Mouse (Mus musculus): ENCODE measurements around the gene Rpl18.

DNA sequence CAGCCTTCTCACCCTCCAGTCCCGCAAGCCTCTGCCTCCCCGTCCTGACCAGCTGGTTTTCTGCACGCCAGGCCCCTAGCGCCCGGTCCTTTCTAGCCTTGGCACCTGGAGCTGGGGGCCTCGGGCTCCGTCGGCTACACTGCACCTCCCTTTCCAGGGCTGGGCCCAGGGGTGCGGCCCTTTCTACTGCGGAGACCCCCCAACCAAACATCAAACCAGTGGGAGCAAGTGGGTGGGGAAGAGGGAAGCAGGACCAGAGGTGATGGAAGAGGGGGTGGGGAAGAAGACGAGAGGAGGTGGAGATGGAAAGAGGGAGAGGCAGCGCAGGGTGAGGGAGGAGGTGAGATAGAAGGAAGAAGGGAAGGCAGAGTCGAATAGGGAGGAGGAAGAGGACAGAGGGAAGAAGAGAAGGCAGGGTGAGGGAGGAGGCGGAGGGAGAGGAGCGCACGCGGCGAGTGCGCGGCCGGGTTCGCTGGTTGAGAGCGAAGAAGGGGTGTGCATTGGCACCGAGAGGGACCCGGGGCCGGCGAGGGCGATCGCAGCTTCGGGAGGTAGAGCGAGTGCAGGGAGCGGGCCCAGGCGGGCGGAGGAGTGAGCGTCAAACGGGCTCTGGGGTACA is 15.6 kb upstream of the Rpl18 start, which contains the start of gene Car11:
- TF ChIP-seq CTCF (IDR thresholded peaks at IDR 0.05; ENCODE audit: borderline replicate concordance, extremely low read depth, insufficient read depth, insufficient read length) (no peak), POLR2A (IDR thresholded peaks at IDR 0.05; ENCODE audit: borderline replicate concordance, extremely low read depth, insufficient read depth, insufficient read length, poor library complexity, severe bottlenecking) (no peak)

All from brain, embryonic 14.5 days (tissue).